Mouse (Mus musculus) gastrocnemius, adult 2 months (tissue): ENCODE results near the gene Slc9a7. TPM values are rescaled to one million over a fixed set of nuclear protein-coding genes. Genes with fewer than 3 reads are reported as not detected.

ENCODE experiments used
- DNase-seq: peaks from one replicate; pipeline ENCODE4 v3.0.0; 2022
- H3K27ac ChIP-seq: fragments of 200-600 bp; 2 replicates; pipeline ENCODE4 v1.8.1; 2022; ENCODE audit warnings: mild to moderate bottlenecking
- H3K4me3 ChIP-seq: fragments of 200-600 bp; 2 replicates; pipeline ENCODE4 v1.8.1; 2022; ENCODE audit warnings: mild to moderate bottlenecking, moderate library complexity
- CTCF ChIP-seq: fragments of 200-600 bp; IDR thresholded peaks from 2 replicates; pipeline ENCODE4 v1.8.1; 2022; ENCODE audit warnings: antibody characterized with exemption, mild to moderate bottlenecking, moderate library complexity
- intact Hi-C: fragments of 180-260 bp; cut with DNase I; formaldehyde crosslinking; loops from one replicate; pipeline ENCODE4 v1.15.1; 2025
- total RNA-seq, 2 experiments: library from RNA; stranded (reverse); gene quantifications; 2 replicates each; pipeline ENCODE4 v1.2.3; 2021

Slc9a7 gene
- total RNA-seq, 2 experiments from 2014 or later: 8.2 to 11.9 TPM

DNA sequence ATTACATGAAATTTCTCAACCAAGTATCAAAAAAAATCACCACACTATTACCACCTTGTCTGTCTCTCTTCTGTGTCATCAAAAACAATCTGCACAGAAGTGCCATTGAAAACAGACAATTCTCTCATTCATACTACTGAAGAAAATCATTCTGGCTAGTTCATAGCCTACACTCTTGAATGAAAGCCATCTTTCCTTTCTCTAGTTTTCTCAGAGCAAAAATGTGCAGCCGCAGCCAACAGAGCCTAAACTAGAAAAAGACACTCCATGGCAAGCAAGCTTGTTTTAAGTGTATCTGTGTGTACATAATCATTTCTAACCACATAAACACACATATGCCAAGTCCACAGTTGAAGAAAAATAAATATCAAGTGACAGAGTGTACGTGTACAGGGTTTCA, 27.2 kb downstream of the Slc9a7 start:
- Histone ChIP-seq H3K4me3 (no peak overlapping the region), H3K27ac (no peak overlapping the region)
- no peak for DNase-seq
- intact Hi-C loops: no loop called here
- TF ChIP-seq CTCF: no peak

DNA sequence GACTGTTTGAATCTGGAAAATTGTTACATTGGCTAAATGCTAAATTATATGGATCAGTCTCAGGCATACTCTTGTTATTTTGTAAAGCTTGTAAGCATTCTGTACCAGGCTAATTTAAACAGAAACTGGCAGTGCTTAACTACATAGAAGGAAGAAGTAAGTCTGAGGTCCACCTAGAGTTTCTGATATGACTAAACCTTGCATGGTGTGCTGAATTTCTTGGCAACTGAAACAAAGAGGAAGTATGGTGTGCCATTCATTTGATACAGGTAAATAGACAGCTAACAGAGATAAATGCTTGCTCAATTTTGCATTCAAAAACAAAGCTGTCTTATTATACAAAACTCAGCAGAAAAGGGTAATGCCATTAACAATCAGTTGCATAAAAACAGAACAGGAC, 63.5 kb downstream of the Slc9a7 start:
- no peak overlapping the region for H3K4me3 ChIP-seq
- no peak for DNase-seq
- intact Hi-C loops: no loop called here

DNA sequence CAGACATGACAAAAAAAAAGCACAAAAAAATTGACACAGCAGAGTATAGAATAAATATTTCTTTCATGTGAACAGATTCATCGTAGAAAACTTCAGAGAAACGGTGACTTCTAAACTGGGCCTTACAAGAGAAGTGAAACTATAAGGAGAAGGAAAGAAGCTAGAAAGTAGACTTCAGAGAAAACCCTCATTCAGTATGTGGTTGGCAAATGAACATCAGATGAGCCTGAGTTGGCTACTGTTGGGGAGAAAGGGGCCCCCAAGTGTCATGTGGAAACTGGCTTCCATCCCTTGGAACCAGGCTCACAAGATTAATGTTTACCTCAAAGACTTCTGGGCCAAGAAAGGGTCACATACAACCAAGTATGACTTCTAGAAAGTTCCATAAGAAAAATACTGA, 70.1 kb downstream of the Slc9a7 start:
- Histone ChIP-seq H3K27ac (no peak overlapping the region), H3K4me3 (no peak overlapping the region)
- no peak for TF ChIP-seq CTCF
- no peak for DNase-seq
- intact Hi-C loops: no loop called here

More for the DNA sequence above, 63.5 kb downstream of the Slc9a7 start:
- H3K27ac ChIP-seq: no peak overlapping the region
- no peak for TF ChIP-seq CTCF

DNA sequence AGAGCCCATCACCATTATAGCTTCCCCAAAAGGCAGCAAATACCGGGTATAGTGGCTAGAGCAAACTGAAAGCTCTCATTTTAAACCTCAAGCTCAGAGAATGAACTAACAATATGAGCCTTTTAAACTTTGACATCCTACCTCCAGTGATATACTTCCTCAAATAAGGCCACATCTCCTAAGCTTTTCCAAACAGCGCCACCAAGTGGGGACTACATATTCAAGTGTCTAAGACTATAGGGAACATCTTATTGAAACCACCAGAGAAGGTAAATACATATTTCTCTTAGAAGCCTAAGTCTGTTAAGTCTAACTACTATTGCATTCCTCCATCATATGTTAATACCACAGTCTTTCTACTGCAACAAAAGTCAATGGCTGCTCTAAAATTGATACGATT, 106.0 kb downstream of the Slc9a7 start:
- H3K27ac ChIP-seq: no peak overlapping the region
- no peak overlapping the region for H3K4me3 ChIP-seq
- TF ChIP-seq CTCF: no peak
- intact Hi-C loops: no loop called here
- no peak for DNase-seq

DNA sequence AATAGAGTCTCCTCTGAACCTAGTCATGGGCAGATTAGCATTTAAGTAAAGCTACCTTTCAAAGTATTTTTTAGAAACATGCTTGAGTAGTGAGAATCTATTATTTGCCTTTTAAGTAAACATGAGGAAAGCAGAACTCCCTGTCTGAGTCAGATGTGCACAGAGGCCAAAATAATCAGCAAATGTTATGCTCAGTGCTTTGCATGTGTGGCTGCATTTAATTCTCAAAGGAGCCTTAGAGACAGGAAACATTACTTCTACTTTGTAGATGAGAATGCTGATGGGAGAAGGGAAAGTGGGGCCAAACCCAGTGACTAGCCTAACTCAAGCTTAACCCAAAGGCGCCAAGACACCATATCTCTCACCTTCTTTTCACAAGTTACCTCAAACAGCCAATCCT, 114.8 kb downstream of the Slc9a7 start:
- no peak overlapping the region for H3K27ac ChIP-seq
- TF ChIP-seq CTCF: no peak
- intact Hi-C loops: no loop called here
- H3K4me3 ChIP-seq: no peak overlapping the region
- no peak for DNase-seq

DNA sequence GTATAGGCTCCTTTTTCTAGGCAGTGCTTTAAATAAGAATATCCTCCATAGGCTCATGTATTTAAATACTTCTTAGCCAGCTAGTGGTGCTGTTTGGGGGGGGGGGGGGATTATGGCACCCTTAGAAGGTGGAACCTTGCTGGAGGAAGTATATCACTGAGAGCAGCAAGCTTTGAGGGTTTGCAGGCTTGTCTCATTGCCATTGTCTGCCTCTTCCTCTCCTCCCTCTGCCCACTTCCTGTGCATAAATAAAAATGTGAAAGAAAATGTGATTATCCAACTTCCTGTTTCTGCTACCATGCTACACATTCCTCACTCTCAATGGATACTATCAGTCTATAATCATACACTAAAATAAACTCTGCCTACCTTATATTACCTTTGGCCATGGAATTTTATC, 123.2 kb downstream of the Slc9a7 start:
- DNase-seq: no peak
- no peak overlapping the region for H3K4me3 ChIP-seq
- H3K27ac ChIP-seq: no peak overlapping the region
- TF ChIP-seq CTCF: no peak
- intact Hi-C loops: no loop called here

DNA sequence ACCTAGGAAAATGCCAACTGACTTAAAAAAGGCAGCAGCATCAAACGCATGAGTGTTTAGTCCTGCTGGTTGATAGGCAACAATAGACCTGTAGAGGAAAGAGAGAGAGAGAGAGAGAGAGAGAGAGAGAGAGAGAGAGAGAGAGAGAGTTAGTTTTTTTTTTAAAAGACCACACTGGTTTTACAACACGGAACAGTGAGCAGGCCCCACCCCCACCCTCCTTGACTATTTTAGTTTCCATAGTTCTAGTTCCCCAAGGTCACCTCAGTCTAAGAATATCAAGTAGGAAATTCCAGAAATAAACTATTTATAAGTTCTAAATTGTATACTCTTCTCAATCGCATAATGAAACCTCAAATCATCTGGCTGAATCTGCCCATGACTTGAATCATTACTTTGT, 126.6 kb downstream of the Slc9a7 start:
- intact Hi-C loops: loop anchor here (5.0 kb wide), 1 partner anchor 172 kb away; no protein-coding TSS in a partner anchor
- no peak for DNase-seq
- H3K27ac ChIP-seq: no peak overlapping the region
- TF ChIP-seq CTCF: no peak
- no peak overlapping the region for H3K4me3 ChIP-seq

DNA sequence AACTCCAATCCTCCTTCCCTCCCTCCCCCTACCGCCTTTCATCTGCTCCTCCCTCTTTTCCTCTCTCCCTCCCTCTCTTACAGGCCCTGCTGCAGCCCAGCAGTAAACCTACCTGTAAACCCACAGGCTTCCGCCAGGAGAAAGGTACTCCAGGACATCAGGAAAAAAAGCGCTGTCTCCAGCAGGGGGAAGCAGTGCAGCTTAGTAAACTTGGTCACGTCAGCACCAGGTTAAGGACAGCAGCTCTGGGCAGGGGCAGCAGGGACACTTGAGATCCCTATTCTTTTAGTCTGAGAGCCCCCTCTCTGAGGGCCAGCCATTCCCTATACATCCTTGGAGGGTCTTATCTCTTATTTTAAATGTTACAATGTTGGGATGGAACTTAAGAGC, 129.3 kb downstream of the Slc9a7 start:
- peak; percentile 55 for TF ChIP-seq CTCF
- intact Hi-C loops: loop anchor here (5.0 kb wide), 1 partner anchor 175 kb away; no protein-coding TSS in a partner anchor
- H3K4me3 ChIP-seq: no peak overlapping the region
- DNase-seq: peak; percentile 25
- H3K27ac ChIP-seq: no peak overlapping the region

DNA sequence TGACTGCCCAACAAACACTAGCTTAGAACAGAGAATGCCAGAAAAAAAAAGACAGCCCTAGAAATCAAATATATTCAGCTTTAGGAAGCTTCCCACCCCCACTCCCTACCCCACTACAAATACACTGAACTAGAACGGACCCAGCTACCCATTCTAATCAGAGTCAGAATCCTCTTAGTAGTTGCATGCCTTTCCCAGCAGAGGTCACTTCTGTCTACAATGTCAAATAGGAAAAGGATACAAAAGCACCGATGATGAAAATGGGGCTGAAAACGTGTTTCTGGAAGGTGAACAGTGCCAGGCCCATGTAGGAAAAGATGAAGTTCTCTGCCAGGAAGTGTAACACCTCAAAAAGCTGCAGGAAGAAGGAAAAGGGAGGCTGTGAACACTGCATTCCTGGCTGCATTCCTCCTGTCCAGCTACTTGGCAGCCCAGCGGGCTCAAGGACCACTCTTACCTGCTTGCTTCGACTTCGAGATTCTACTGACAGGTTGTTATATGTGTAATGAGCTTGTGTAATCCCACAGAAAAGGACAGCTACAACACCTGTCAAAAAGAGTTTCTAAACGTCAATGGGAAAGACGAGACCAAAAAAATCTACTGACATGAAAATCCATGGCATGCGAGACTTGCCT, 129.8 kb downstream of the Slc9a7 start:
- TF ChIP-seq CTCF: peak; percentile 27; the same call in 1 of the 2 replicates
- Histone ChIP-seq H3K4me3 (no peak overlapping the region), H3K27ac (no peak overlapping the region)
- DNase-seq: no peak
- intact Hi-C loops: loop anchor here (5.0 kb wide), 1 partner anchor 175 kb away; no protein-coding TSS in a partner anchor

DNA sequence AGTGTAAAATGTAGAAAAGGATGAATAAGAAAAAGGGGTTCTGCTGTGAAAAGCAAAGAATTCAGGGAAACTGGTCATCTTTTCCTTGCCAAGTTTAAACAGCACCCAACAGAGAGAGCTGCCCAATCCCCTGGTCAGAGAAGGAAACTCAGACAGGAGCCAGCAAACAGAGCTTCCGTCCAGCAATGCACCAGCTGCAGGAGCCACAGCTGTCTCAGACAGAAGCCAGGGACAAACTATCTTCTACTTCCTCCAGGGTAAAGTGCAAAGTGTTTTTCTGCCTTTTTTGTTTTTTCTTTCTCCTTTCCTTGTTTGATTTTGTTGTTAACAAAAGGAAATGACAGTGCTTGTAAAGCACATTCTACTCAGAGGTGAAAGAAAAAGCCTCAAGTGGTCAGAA, 131.3 kb downstream of the Slc9a7 start:
- peak overlapping the region; percentile 40; the same call in 1 of the 2 replicates for H3K27ac ChIP-seq
- TF ChIP-seq CTCF: no peak
- intact Hi-C loops: loop anchor here (5.0 kb wide), 1 partner anchor 177 kb away; no protein-coding TSS in a partner anchor
- DNase-seq: peak; percentile 21
- no peak overlapping the region for H3K4me3 ChIP-seq

DNA sequence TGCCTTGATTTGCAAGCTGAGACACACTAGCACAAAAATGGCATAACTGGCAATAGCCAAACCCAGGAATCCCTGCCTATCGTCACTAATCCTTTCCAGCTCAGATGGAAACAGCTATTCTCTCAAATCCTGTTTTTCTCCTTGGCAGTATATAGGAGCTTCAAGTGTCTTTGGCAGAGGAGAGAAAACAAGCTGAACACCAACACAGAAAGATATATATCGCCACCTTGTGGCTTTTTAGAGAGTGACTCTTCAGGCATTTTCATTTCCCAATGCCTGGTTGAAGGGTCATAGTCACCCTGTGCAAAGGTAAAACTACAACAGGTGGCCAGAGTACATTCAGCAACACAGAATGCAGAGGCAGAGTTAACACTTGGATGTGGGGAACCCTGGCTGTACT, 134.1 kb downstream of the Slc9a7 start:
- H3K27ac ChIP-seq: no peak overlapping the region
- DNase-seq: no peak
- intact Hi-C loops: no loop called here
- no peak overlapping the region for H3K4me3 ChIP-seq
- TF ChIP-seq CTCF: peak; percentile 58

DNA sequence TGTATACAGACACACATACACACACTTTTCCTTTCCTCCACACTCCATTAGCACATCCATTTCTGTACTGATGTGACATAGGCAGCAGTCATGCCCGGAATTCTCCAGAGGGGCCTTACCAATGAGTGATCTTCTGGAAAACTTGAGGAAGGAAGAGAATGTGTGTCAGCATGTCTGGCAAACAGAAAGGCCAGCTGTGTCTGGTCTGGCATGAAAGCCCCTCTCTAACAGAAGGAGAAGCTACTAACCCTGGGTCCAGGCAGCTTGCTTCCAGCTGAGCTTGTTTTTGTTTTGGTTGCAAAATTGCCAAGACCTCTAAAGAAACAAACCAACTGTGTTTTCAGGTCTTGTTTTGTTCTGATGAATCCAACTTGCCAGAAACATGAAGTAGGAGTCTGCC, 162.1 kb downstream of the Slc9a7 start:
- H3K27ac ChIP-seq: no peak overlapping the region
- intact Hi-C loops: no loop called here
- no peak overlapping the region for H3K4me3 ChIP-seq
- no peak for TF ChIP-seq CTCF
- peak; percentile 35 for DNase-seq

DNA sequence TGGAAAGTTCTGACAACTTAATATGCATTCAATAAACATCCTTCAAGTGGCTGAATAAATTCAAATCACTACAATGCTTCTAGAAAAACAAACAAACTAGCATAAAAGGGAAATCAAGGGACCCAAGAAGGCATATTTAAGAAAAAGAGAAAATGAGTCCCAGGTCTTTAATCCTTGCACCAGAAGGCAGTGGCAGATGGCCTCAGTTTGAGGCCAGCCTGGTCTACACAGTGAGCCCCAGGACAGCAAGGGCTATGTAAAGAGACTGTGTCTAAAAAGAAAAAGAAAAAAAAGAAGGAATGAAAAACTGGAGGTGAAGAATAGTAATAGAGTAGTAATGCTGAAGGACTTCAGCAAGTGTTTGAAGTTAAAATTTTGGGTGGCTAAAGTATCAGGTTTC, 162.7 kb downstream of the Slc9a7 start:
- no peak for DNase-seq
- H3K27ac ChIP-seq: no peak overlapping the region
- no peak for TF ChIP-seq CTCF
- intact Hi-C loops: no loop called here
- no peak overlapping the region for H3K4me3 ChIP-seq

DNA sequence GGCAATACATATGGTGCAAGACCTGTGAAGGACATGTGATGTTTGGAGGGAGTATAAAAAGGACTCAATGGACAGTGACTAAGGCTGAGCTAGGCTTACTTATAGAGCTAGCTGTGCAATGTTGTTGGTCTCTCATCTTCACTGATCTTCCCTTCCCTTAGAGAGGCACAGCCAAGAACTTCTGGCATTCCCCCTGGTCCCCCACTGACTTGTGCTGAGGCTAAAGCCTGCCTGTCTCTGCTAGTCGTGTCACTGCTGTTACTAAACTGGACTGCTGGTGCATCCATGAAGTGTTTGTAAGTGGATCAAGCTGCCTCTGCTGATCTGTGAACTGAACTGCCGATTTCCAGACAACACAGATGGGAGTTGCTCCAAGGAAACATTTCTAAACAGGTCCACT, 166.1 kb downstream of the Slc9a7 start:
- Histone ChIP-seq H3K27ac (no peak overlapping the region), H3K4me3 (no peak overlapping the region)
- intact Hi-C loops: no loop called here
- DNase-seq: no peak
- TF ChIP-seq CTCF: no peak
